Mouse (Mus musculus): ENCODE measurements around the gene Nceh1.

Nceh1 gene

DNA sequence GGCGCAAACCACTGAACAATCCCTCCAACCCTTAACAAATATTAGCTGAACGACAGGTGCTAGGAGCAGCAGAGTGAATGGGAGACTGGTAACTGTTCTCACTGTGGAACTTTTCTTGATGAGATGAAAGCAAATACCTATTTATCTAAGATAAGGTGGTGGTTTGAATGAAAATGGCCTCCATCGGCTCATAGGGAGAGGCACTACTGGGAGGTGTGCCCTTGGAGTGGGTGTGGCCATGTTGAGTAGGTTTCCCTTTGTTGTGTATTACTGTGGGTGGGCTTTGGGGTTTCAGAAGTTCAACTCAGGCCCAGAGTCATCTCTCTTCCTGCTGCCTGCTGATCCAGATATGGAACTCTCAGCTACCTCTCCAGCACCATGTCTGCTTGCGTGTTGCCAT, 8.1 kb downstream of the Nceh1 start:
- no peak for DNase-seq (ENCODE audit: low spot score)

DNA sequence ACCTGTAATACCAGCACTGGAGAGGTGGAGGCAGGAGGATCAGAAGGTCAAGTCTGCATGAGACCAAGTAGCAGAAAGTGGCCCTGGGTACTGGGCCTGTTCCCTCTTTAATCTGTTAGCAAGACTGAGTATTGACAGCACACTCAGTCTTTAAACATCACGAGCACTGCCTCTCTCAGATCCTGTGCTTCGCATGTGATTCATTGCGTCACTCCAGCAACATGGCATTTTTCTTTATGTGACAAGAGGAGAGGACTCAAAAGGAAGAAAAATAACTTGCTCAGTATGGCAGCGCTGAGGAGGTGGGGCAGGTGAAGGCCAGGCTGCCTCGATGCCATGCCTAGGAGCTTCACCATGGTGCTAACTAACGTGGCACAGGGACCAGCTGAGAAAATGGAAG, 9.1 kb downstream of the Nceh1 start:
- DNase-seq (ENCODE audit: low spot score): no peak

DNA sequence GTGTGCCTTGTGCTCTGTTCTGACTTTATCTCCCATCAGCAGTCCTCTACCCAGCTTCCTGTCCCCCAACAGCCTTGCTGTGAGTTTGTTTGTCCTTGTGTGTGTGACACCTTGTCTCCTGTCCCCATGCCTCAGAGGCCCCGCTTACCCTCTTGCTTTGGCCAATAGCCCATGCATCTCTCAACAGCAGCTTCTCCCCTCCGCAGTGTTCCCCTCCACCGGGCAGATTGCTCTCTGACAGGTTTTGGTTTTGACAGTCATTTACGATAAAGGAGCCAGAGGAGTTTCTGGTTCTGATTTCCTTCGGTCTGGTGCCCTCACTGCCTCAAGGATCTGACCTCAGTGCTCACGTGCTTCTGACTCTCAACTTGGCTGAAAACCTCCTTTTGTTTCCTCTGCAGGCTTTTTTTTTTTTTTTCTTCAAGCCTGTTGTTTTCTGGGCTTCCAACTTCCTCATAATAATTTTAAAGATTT, 11.1 kb downstream of the Nceh1 start:
- no peak for DNase-seq (ENCODE audit: low spot score)

DNA sequence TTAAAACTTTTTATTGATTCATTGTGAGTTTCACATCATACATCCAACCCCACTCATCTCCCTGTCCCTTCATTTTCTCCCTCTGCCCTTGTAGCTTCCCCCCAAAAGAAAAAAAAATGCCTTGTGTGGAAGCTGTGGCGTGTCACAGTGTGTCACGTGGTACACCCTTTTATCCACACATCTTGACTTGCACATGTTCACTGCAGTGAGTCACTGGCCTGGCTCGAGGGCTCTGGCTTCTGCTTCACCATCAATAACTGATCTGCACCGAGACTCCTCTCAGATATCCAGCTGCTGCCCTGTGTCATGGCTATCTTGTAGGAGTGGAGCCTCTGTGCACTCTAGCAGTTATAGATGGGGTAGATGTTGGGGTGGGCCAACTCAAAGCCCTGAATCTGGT, 12.4 kb downstream of the Nceh1 start:
- no peak for DNase-seq (ENCODE audit: low spot score)

- DNase-seq (ENCODE audit: low spot score): no peak
These were observed 12.9 kb downstream of the Nceh1 start for GRCm38 (mm10) chr3:27195573-27196227.

GRCm38 (mm10) chr3:27196529-27196928, 13.8 kb downstream of the Nceh1 start:
- no peak for DNase-seq (ENCODE audit: low spot score)

DNA sequence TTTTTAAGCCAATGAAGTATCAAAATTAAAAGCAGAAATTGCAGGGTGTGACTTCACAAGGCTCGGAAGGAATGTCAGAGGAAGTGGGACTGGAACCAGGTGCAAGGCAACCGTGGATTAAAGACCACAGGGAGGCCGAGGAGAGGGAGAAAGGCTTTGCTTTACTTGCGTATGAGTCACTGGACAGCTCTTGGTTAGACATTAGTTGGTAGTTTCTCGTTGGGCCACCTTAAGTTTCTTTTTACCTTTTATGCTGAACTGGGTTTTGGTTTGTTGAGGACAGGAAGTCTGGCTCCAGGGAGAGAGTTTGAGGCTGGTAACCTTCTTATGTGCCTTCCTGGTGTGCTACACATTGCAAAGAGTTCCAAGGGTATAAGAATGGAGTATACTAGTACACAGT, 15.1 kb downstream of the Nceh1 start:
- no peak for DNase-seq (ENCODE audit: low spot score)

- DNase-seq (ENCODE audit: low spot score): no peak
These were observed 16.4 kb downstream of the Nceh1 start for GRCm38 (mm10) chr3:27199120-27199519.

- no peak for DNase-seq (ENCODE audit: low spot score)
These were observed 19.1 kb downstream of the Nceh1 start for GRCm38 (mm10) chr3:27201728-27202411.

DNA sequence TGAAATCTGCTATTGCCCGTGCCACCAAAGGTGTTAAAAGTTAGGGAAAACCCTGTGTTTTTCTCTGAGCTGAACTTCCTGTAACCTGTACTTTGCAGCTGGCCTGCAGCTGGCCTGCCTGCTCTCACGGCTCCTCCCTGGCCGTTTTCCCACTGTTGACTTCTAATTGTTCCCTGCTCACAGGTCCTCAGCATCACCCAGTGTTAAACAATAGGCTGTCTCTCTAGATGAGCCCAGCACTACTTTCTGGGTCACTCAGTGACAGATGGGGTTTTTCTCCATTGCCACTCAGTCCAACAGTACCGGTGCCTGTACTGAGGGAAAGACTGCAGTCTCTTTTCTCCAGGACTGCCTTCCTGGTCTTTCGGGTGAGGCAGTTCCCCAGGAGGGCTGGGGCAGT, 22.3 kb downstream of the Nceh1 start:
- no peak for DNase-seq (ENCODE audit: low spot score)

DNA sequence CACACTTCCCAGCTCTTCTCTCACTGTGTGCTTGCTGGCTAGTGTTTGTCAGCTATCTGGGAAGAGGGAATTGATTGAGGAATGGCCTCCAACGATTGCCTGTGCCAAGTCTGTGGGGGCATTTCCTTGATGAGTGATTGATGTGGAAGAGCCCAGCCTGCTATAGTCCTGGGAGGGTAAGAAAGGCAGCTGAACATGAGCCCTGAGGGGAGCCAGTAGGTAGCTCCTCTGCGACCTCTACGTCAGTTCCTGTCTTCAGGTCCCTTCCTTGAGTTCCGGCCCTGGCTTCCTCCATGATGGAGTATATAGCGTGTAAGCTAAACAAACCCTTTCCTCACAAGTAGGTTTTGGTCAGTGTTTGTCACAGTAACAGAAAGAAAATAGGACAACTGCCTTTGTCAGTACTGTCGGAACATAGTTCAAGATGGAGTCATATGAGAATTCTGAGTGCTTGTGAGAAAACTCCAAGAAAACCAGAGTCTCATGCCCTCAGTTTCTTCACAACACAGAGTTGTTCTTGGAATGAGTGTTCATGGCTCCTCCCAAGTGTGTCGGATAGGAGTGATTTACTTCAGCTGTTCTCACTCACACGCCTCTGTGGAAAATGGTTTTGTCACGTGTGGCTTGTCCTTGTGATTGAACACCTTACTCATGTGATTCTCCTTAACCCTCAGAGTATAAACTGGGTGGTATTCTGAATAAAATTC, 22.9 kb downstream of the Nceh1 start:
- no peak for DNase-seq (ENCODE audit: low spot score)

GRCm38 (mm10) chr3:27206221-27206560, 23.4 kb downstream of the Nceh1 start:
- no peak for DNase-seq (ENCODE audit: low spot score)

- no peak for DNase-seq (ENCODE audit: low spot score)
These were observed 23.8 kb downstream of the Nceh1 start for GRCm38 (mm10) chr3:27206577-27206976.

DNA sequence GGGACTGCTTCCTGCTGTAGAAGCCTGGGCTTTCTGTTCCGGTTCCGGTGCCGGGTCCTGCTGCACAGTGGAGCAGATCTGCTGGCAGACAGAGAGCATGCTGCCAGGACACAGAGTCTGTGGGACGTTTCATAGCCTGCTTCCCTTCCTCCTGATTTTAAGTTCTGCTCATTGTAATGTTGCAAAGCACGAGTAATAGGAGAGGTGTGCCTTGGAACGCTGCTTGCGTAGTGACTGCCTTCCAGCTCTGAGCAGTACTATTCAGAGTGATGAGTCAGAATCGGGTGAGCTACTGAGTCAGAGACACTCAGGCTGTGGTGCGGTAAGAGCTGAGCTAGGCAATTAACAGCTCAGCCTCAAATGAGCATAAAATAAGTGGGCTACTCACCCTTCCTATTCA, 26.9 kb downstream of the Nceh1 start:
- DNase-seq (ENCODE audit: low spot score): no peak

GRCm38 (mm10) chr3:27210271-27210670, 27.5 kb downstream of the Nceh1 start:
- no peak for DNase-seq (ENCODE audit: low spot score)

DNA sequence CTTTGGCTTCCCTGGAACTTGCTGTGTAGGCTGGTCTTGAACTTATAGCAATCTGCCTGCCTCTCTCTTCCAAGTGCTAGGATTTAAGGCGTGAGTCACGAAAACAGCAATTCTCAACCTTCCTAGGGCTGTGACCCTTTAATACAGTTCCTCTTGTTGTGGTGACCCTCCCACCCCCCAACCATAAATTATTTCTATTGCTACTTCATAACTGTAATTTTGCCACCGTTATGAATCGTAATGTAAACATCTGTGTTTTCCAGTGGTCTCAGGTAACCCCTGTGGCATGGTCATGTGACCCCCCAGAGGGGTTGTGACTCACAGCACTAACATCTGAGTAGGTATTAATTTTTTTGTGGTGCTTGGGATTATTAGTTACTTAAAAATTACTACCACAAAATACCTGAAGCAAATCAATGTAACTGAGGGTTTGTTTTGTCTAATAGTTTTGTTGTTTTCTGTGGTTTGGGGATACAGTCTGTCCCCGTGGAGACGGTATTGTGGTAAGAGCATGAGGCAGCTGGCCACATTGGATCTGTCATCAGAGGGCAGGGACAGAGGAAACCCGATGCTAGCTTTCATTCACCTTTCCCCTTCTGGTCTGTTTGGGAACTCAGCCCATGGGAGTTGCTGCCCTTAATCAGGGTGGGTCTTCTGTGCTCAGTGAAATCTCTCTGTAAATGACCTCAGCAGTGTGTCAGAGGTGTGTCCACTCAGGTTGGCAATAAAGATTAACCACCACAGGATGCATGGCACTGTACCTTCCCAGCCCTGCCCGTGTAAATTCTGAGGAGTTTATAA, 31.5 kb downstream of the Nceh1 start:
- no peak for DNase-seq (ENCODE audit: low spot score)

- DNase-seq (ENCODE audit: low spot score): no peak
These were observed 34.6 kb downstream of the Nceh1 start for GRCm38 (mm10) chr3:27217331-27217730.

DNA sequence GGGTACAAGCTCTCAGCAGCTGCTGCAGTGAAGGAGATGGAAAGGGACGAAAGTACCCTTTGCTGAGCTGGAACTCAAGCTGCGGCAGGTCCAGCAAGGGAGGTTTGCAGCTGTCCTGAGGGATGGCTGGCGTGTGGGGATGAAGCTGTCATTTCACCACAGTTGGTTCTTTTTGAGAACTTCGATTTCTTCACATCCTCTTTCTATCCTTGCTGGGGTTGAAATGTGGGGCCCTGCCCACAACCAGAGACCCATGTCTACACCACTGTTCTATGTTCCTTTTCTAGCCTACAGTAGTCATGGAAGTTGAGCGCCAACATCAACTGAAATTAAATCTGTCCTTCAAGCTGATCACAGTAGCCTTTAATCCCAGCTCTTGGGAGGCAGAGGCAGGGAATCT, 35.8 kb downstream of the Nceh1 start:
- DNase-seq (ENCODE audit: low spot score): no peak

GRCm38 (mm10) chr3:27222052-27222451, 39.3 kb downstream of the Nceh1 start:
- no peak for DNase-seq (ENCODE audit: low spot score)

- no peak for DNase-seq (ENCODE audit: low spot score)
These were observed 39.7 kb downstream of the Nceh1 start for GRCm38 (mm10) chr3:27222488-27222887.

DNA sequence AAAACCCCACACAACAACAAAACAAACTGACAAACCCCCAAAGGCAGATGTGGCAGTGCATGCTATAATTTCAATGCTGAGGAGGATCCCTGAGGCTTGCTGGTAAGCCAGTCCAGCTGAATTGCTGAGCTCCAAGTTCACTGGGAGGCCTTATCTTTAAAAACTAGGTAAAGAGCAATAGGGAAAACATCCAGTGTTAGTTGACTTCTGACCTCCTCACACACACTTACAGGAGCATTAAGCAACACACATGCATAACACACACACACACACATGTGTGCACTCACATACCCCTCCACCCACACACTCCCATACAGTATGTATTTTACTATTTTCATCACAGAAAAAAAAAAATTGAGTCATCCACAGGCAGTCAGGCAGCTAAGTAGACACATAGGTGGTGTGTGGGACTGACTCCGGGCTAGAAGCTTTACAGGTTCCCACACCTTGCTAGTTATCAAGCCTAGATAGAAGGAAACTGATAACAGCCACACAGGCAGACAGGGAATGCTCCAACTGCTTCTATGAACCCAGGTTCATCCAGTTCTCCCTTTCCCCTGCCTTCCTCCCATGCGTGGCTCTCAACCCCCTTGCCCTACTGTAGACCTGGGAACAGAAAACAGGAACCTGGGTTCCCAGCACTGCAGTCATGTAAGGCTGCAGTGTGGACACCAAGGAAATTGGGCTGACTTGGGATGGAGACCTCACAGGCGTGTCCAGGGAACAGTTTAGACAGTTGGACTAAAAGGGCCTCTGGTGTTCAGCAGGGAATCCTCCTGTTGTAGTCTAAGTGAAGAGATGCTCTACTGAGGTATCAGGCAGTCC, 45.1 kb downstream of the Nceh1 start:
- no peak for DNase-seq (ENCODE audit: low spot score)
